Mouse (Mus musculus): ENCODE measurements around the gene Frem1.

- no peak for TF ChIP-seq CTCF (IDR thresholded peaks at IDR 0.05; ENCODE audit: extremely low read depth, insufficient read depth, insufficient read length, insufficient replicate concordance)
- no peak for TF ChIP-seq POLR2A (IDR thresholded peaks at IDR 0.05; ENCODE audit: low read depth, low read length)
These were observed 111.9 kb downstream of the Frem1 start for GRCm38 (mm10) chr4:82940248-82940647.

Measured in spleen, adult 2 months (tissue).